Mouse (Mus musculus) duodenum, adult 2 months (tissue): Measurements from ENCODE around the gene Olfr1450. TPM values are rescaled to one million over a fixed set of nuclear protein-coding genes. Genes with fewer than 3 reads are reported as not detected.

Experiments used
- polyA plus RNA-seq: library from polyadenylated mRNA; depleted of rRNA; stranded (reverse); fragments of >200 nt; gene quantifications from 2 replicates; pipeline ENCODE4 v1.2.3, GENCODE M21; 2012; ENCODE audit warnings: low replicate concordance; rRNA removed

The Olfr1450 gene
- not detected in 2 replicates for polyA plus RNA-seq

DNA sequence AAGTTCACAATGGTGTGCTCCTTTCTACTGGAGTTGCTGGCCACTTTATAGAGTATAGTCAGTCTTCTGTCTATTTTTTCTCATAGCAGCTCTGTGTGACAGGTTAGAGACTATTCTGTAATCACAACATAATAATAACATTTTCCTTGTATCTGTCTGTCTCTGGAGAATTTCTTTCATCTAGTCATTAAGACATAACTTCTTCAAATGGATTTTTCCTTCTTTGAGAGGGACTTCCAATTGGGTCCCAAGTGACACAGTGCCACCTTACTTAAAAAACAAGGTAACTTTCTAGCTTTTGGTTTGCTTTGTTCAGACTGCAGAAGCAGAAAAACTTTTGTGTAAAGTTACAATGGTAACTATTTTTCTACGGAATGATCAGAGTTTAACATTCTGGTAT, at the start of gene Olfr1450:
Olfr1450 (plus strand) TSS at position 301 of the 400 bp plus-strand sequence.

DNA sequence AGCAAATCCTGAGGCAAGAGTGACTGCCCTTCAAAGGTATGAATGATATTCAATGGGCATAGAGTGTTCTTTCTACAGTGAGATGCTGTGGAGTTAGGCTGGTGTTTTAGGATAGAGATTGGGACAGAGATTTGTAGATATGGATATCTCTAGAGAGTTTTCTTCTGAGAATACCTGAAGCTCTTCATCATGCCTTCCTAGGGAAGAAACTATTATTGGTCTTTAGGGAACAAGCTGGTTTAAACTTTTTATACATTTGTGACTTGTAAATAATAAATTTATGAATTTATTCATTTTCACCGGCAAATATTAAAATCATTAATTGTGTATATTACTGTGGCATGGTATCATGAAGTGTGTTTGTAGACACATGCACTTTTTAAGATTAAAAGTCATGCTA, 46.4 kb upstream of the Olfr1450 start, which contains the start of gene Olfr1447:
Olfr1447 (minus strand) TSS at position 101 of the 400 bp plus-strand sequence.

DNA sequence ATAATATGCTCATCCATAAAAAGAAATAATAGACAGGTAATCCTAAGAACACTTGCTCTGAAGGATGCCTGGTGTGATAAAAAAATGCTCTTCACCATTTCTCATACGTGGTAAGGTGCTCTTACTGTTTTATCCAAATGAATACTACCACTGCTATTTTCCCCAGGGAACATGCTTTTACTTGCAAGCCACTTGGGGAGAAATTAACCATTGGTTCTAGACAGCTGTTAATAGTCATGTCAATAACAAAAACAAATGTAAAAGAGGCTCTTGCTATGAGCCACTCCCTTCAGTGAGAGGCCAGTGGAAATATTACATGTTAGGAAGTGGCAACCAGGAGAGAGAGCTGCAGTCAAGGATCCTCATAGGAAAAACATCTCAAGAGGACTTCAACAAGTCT, 25.7 kb upstream of the Olfr1450 start, which contains the start of gene Olfr1448:
Olfr1448 (minus strand) TSS at position 101 of the 400 bp plus-strand sequence.

DNA sequence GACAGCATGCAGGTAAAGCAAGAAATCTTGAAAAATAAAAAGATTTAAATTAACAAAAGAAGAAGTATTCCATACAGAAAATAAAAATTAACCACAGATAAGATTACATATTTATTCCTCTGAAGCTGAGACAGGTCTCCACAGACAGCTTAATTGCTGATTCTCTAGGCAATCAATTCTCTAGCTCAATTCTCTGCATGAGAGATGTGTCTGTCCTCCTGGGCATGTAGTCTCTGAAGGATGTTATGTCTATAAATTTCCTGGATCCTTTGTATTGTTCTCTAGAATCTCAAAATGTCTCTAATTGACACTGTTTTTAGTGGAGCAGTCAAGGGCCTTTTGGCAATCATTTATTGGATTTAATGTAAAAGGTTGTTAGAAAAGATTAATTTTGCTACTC, 19.5 kb upstream of the Olfr1450 start, which contains the start of gene Olfr1449:
Olfr1449 (plus strand) TSS at position 301 of the 400 bp plus-strand sequence.

DNA sequence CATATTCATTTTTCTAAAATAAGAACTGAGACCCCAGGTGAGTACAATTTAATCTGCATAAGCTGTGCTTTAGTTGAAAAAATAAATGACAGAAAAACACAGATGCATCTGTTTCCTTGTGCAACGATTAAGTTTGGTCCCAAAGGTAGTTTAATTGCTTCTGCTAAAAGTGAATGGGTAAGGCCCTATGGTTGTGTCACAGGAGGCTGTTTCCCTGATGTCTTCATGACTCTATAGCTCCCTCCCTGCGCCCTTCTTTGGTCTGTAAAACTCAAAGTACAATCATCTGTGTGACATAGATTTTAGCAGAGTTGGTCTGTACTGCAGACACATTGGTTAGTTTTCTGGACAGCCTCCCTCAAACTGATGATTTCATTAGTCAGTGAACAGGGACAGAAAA, 44.7 kb downstream of the Olfr1450 start, which contains the start of gene Olfr1451:
Olfr1451 (plus strand) TSS at position 301 of the 400 bp plus-strand sequence.

Other genes starting within 250 kb of the Olfr1450 start
- 0.25 TPM in 1 of 2 replicates, not detected in the other for gene Cntf, start 184.6 kb upstream of the Olfr1450 start, polyA plus RNA-seq
- gene Zfp91, start 154.1 kb upstream of the Olfr1450 start, polyA plus RNA-seq, result 4.9 and 5.7 TPM in 2 replicates
- gene Lpxn, start 154.1 kb upstream of the Olfr1450 start, polyA plus RNA-seq, result 1.9 and 2.6 TPM in 2 replicates
- not detected in 2 replicates for gene Gm5244, start 103.6 kb upstream of the Olfr1450 start, polyA plus RNA-seq
- gene Olfr1444, start 93.0 kb upstream of the Olfr1450 start, polyA plus RNA-seq, result not detected in 2 replicates
- gene Olfr1445, start 66.4 kb upstream of the Olfr1450 start, polyA plus RNA-seq, result not detected in 2 replicates
- not detected in 2 replicates for gene Olfr1446, start 56.7 kb upstream of the Olfr1450 start, polyA plus RNA-seq
- not detected in 2 replicates for gene Olfr1447, start 46.5 kb upstream of the Olfr1450 start, polyA plus RNA-seq
- not detected in 2 replicates for gene Olfr1448, start 25.8 kb upstream of the Olfr1450 start, polyA plus RNA-seq
- not detected in 2 replicates for gene Olfr1449, start 19.4 kb upstream of the Olfr1450 start, polyA plus RNA-seq
- gene Olfr1451, start 44.8 kb downstream of the Olfr1450 start, polyA plus RNA-seq, result not detected in 2 replicates
- not detected in 2 replicates for gene Olfr1453, start 78.1 kb downstream of the Olfr1450 start, polyA plus RNA-seq
- not detected in 2 replicates for gene Olfr1454, start 110.4 kb downstream of the Olfr1450 start, polyA plus RNA-seq
- not detected in 2 replicates for gene Olfr1457, start 147.6 kb downstream of the Olfr1450 start, polyA plus RNA-seq
- not detected in 2 replicates for gene Olfr1458, start 156.5 kb downstream of the Olfr1450 start, polyA plus RNA-seq
- not detected in 2 replicates for gene Olfr1459, start 199.3 kb downstream of the Olfr1450 start, polyA plus RNA-seq
- not detected in 2 replicates for gene Olfr1461, start 212.7 kb downstream of the Olfr1450 start, polyA plus RNA-seq
- not detected in 2 replicates for gene Olfr1462, start 235.5 kb downstream of the Olfr1450 start, polyA plus RNA-seq